ENCODE assay signal across 15 mouse cellular contexts in the genomic region with DNA sequence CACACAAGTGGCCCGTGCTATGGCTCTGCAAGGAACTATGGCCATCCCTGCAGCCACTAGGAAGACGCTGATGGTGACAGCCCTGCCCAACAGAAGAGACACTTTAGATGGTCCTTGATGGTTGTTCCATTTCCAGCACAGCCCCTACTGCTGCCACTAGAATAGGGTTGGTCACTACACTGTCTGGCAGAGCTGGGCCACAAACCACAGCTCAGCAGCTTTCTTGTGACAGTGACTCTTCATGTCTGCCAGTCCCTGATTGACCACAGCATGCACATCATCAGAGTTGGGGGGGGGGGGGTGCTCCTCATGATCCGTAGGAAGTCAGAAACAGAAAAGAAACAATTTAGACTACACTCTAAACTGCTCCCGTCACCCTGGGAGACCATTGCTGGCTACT. TPM values are rescaled to one million over a fixed set of nuclear protein-coding genes. Genes with fewer than 3 reads are reported as not detected.
DNase-seq lines count a peak whose midpoint lies in the region; ATAC-seq lines count a peak whose summit lies in the region.
"Had no signal": no experiment of that assay in that cellular context is flagged by ENCODE, and none has a peak within 500 bp of the region (broad histone marks: within the 10 kb centered on the region; RNA-seq: fewer than 3 reads in every experiment).

No protein-coding gene starts in this region.

- H3K9ac ChIP-seq in heart, embryonic 15.5 days = no peak overlapping the region
- H3K9ac ChIP-seq in lung, embryonic 15.5 days = no peak overlapping the region
- no peak overlapping the region for H3K9ac ChIP-seq in kidney, embryonic 16.5 days (replicated peaks; ENCODE audit: low read length)
- H3K9ac ChIP-seq: embryonic facial prominence, embryonic 12.5 days; forebrain, embryonic 15.5 days; heart, embryonic 12.5 days; hindbrain, embryonic 14.5 days had no signal

- H3K27ac ChIP-seq in heart, embryonic 15.5 days = 0 out of 2 replicates have a peak overlapping the region, but pooled peaks have one; percentile 15
- no peak overlapping the region for H3K27ac ChIP-seq in lung, embryonic 15.5 days
- H3K27ac ChIP-seq in kidney, embryonic 16.5 days (ENCODE audit: low read length) = no peak overlapping the region
- H3K27ac ChIP-seq: embryonic facial prominence, embryonic 12.5 days; forebrain, embryonic 15.5 days; heart, adult 2 months; hindbrain, embryonic 14.5 days had no signal

- H3K4me3 ChIP-seq in heart, embryonic 15.5 days = no peak overlapping the region
- H3K4me3 ChIP-seq in lung, embryonic 15.5 days = no peak overlapping the region
- H3K4me3 ChIP-seq in kidney, embryonic 16.5 days (ENCODE audit: low read length) = no peak overlapping the region
- H3K4me3 ChIP-seq: embryonic facial prominence, embryonic 12.5 days; forebrain, embryonic 15.5 days; heart, adult 2 months; heart, embryonic 12.5 days had no signal

- H3K9me3 ChIP-seq in heart, embryonic 15.5 days (replicated peaks) = no peaks in the 10 kb centered on the region
- H3K9me3 ChIP-seq in lung, embryonic 15.5 days = no peaks in the 10 kb centered on the region
- no peaks in the 10 kb centered on the region for H3K9me3 ChIP-seq in kidney, embryonic 16.5 days (ENCODE audit: low read length)
- H3K9me3 ChIP-seq: embryonic facial prominence, embryonic 12.5 days; forebrain, embryonic 15.5 days; heart, embryonic 12.5 days had no signal

- H3K36me3 ChIP-seq in heart, embryonic 15.5 days = no peaks in the 10 kb centered on the region
- no peaks in the 10 kb centered on the region for H3K36me3 ChIP-seq in lung, embryonic 15.5 days
- H3K36me3 ChIP-seq in kidney, embryonic 16.5 days (ENCODE audit: insufficient read depth, low read length) = no peaks in the 10 kb centered on the region
- H3K36me3 ChIP-seq: embryonic facial prominence, embryonic 12.5 days; forebrain, embryonic 15.5 days; heart, embryonic 12.5 days had no signal

- no peaks in the 10 kb centered on the region for H3K27me3 ChIP-seq in heart, embryonic 15.5 days
- no peaks in the 10 kb centered on the region for H3K27me3 ChIP-seq in lung, embryonic 15.5 days
- H3K27me3 ChIP-seq in kidney, embryonic 16.5 days (ENCODE audit: insufficient read depth, low read length) = no peaks in the 10 kb centered on the region
- H3K27me3 ChIP-seq: embryonic facial prominence, embryonic 12.5 days; forebrain, embryonic 15.5 days had no signal

- intact Hi-C loops in heart, postnatal 10 days (cut with DNase I) = no loop called here

- H3K4me2 ChIP-seq in heart, embryonic 15.5 days = peak overlapping the region; percentile 16; the same call in 1 of the 2 replicates
- no peak overlapping the region for H3K4me2 ChIP-seq in lung, embryonic 15.5 days
- H3K4me2 ChIP-seq in kidney, embryonic 16.5 days (replicated peaks; ENCODE audit: low read depth, low read length) = no peak overlapping the region
- H3K4me2 ChIP-seq: embryonic facial prominence, embryonic 12.5 days; forebrain, embryonic 15.5 days; hindbrain, embryonic 14.5 days had no signal

- DNase-seq in heart, postnatal 10 days = no peak
- DNase-seq in lung, postnatal 25 days (ENCODE audit: low spot score) = no peak
- DNase-seq in Muller cell, postnatal 12 days (ENCODE audit: inconsistent ontology term) = peak; percentile 79
- DNase-seq: cerebellum, adult 11 months; cerebellum, adult 8-10 months had no signal

- 67% methylated on average over 4 of the region's 4 CpGs for WGBS in heart, embryonic 15.5 days
- 60% methylated on average over 4 of the region's 4 CpGs for WGBS in lung, embryonic 15.5 days
- WGBS in kidney, embryonic 16.5 days = 76% methylated on average over 4 of the region's 4 CpGs

- peaks cover 21% of the 10 kb centered on the region for H3K4me1 ChIP-seq in heart, embryonic 15.5 days (replicated peaks)
- peaks cover 12% of the 10 kb centered on the region for H3K4me1 ChIP-seq in lung, embryonic 15.5 days
- H3K4me1 ChIP-seq in kidney, embryonic 16.5 days (ENCODE audit: insufficient read depth, low read length) = no peaks in the 10 kb centered on the region

- ATAC-seq in heart, embryonic 15.5 days (replicated peaks; ENCODE audit: insufficient number of reproducible peaks, insufficient read depth, low FRiP score, low read depth) = no peak
- peak; percentile 49; the same call in 1 of the 2 replicates for ATAC-seq in lung, embryonic 15.5 days (ENCODE audit: borderline replicate concordance, extremely low read depth, low FRiP score, low TSS enrichment)
- ATAC-seq in granulocyte monocyte progenitor cell, adult 5-6 weeks (replicated peaks; ENCODE audit: poor library complexity, severe bottlenecking) = 0 out of 2 replicates have a peak, but pooled peaks have one; percentile 29
- no peak for ATAC-seq in kidney, embryonic 16.5 days (ENCODE audit: low FRiP score, low TSS enrichment)
- ATAC-seq: intestine, embryonic 16.5 days had no signal

RNA-seq across cellular contexts. Expression of gene Znrf2, which starts 46.0 kb away (rescaled TPM):
- polyA plus RNA-seq in heart, embryonic 15.5 days (2015; fragmentation: Nextera tagmentation; extraction: Ambion mirVana) = 2.7 and 2.8 TPM in 2 replicates
- 10 to 100 TPM; 24.0 to 27.6 TPM for total RNA-seq in heart, postnatal 10 days (2021)
- polyA plus RNA-seq in lung, embryonic 15.5 days (2015; fragmentation: Nextera tagmentation; extraction: Ambion mirVana) = 3.4 and 3.6 TPM in 2 replicates
- 50.5 and 62.5 TPM in 2 replicates for total RNA-seq in granulocyte monocyte progenitor cell, adult 5-6 weeks (2014; fragmentation: Nextera tagmentation)
- 66.7 and 73.5 TPM in 2 replicates for total RNA-seq in granulocyte monocyte progenitor cell, adult 5-6 weeks (2017)
- polyA plus RNA-seq in kidney, embryonic 16.5 days (2015; fragmentation: Nextera tagmentation; extraction: Ambion mirVana) = 4.1 and 4.4 TPM in 2 replicates

Comparison
In these comparisons a context has a peak if more than half of its experiments do, and no peak if none do; other contexts are left out.
1. ATAC-seq: peak in lung, embryonic 15.5 days (single experiment) and granulocyte monocyte progenitor cell, adult 5-6 weeks (single experiment); none in heart, embryonic 15.5 days (single experiment) and kidney, embryonic 16.5 days (single experiment).